Mouse (Mus musculus) urinary bladder, adult 18-20 months (tissue): ENCODE results near the gene Trim8.

Experiments
- DNase-seq, 2 experiments: peaks; one replicate each; pipeline ENCODE4 v3.0.0; 2022; ENCODE audit warnings: low spot score in 2 of 2, mixed read lengths in 2 of 2

Trim8 gene

GRCm38 (mm10) chr19:46501401-46502068, at the start of gene Trim8:
Gene Trim8 (plus strand): TSS chr19:46501702.
- peak; percentile 81 to 83 for DNase-seq

GRCm38 (mm10) chr19:46452052-46452827, 49.3 kb upstream of the Trim8 start:
- DNase-seq = no peak

- no peak for DNase-seq
These were observed 48.6 kb upstream of the Trim8 start for GRCm38 (mm10) chr19:46452916-46453315.

- DNase-seq = no peak
These were observed 47.2 kb upstream of the Trim8 start for GRCm38 (mm10) chr19:46454126-46454880.

- no peak for DNase-seq
These were observed 46.5 kb upstream of the Trim8 start for GRCm38 (mm10) chr19:46455032-46455431.

GRCm38 (mm10) chr19:46455556-46455955, 45.9 kb upstream of the Trim8 start:
- no peak for DNase-seq

GRCm38 (mm10) chr19:46456018-46456735, 45.3 kb upstream of the Trim8 start:
- DNase-seq = no peak

- DNase-seq = no peak
These were observed 43.7 kb upstream of the Trim8 start for GRCm38 (mm10) chr19:46457798-46458197.

GRCm38 (mm10) chr19:46459256-46459655, 42.2 kb upstream of the Trim8 start:
- no peak for DNase-seq

- no peak for DNase-seq
These were observed 41.6 kb upstream of the Trim8 start for GRCm38 (mm10) chr19:46459889-46460288.

GRCm38 (mm10) chr19:46462574-46462973, 38.9 kb upstream of the Trim8 start:
- DNase-seq = no peak

GRCm38 (mm10) chr19:46463446-46463845, 38.1 kb upstream of the Trim8 start:
- no peak for DNase-seq

- no peak for DNase-seq
These were observed 35.3 kb upstream of the Trim8 start for GRCm38 (mm10) chr19:46466160-46466559.

GRCm38 (mm10) chr19:46467051-46467503, 34.4 kb upstream of the Trim8 start:
- DNase-seq = no peak

- no peak for DNase-seq
These were observed 30.9 kb upstream of the Trim8 start for GRCm38 (mm10) chr19:46470364-46471240.

GRCm38 (mm10) chr19:46471324-46472093, 30.0 kb upstream of the Trim8 start:
- DNase-seq = no peak

GRCm38 (mm10) chr19:46477432-46477845, 24.1 kb upstream of the Trim8 start:
- DNase-seq = no peak

GRCm38 (mm10) chr19:46478242-46478641, 23.3 kb upstream of the Trim8 start:
- no peak for DNase-seq

GRCm38 (mm10) chr19:46478826-46479225, 22.7 kb upstream of the Trim8 start:
- DNase-seq = peak in 1 of 2 experiments; percentile 71
